Mouse (Mus musculus): ENCODE measurements around the gene Cyb5d1.

DNA sequence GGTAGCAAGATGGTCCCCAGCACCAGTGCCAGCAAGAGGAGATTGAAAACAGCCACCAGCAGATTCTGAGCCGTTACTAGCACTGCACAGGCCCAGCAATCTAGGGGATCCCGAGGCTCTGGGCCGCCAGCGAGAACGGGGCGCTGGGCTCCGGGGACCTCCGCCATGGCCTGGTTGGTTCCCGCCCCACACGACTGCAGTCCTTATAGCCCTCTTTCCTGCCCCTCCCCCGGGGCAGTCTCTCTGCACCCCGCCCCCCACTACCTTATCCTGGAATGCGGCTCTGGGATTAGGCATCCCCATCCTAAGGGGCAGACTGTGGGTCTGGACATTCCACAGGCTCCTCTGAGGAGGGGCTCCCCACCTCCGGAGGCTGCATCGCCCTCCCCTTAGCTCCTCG is 2.6 kb upstream of the Cyb5d1 start, which contains the start of gene Tmem88:
- TF ChIP-seq POLR2A (IDR thresholded peaks at IDR 0.05; ENCODE audit: control insufficient read depth, low read depth, low read length) (no peak), CTCF (IDR thresholded peaks at IDR 0.05; ENCODE audit: control insufficient read depth, insufficient read depth, insufficient replicate concordance, low read depth, low read length) (no peak)

Measured in testis, adult 2 months (tissue).